Mouse (Mus musculus): ENCODE results near the gene Apoc2. TPM values are rescaled to one million over a fixed set of nuclear protein-coding genes. Genes with fewer than 3 reads are reported as not detected.

Gene Apoc2
- total and polyA plus RNA-seq, 3 experiments = not detected

GRCm38 (mm10) chr7:19629361-19629734 lies 48.4 kb downstream of the Apoc2 start, which contains the start of gene Relb (continued):
- no peak for TF ChIP-seq RAD21 (IDR thresholded peaks at IDR 0.05; ENCODE audit: low read depth, low read length)
- no peak for TF ChIP-seq ZKSCAN1 (IDR thresholded peaks at IDR 0.05; ENCODE audit: low read depth, low read length)
- TF ChIP-seq CHD2 (IDR thresholded peaks at IDR 0.05; ENCODE audit: low read length) = peak; percentile 32; the same call in 1 of the 2 replicates
- TF ChIP-seq SIN3A (IDR thresholded peaks at IDR 0.05; ENCODE audit: low read length) = peak; percentile 87
- peak; percentile 90 for TF ChIP-seq BHLHE40 (IDR thresholded peaks at IDR 0.05; ENCODE audit: borderline replicate concordance, low read depth, low read length)
- no peak for TF ChIP-seq ELF1 (IDR thresholded peaks at IDR 0.05; ENCODE audit: low read depth, low read length)
- TF ChIP-seq RCOR1 (IDR thresholded peaks at IDR 0.05; ENCODE audit: low read depth, low read length) = no peak
- 0 out of 2 replicates have a peak, but pooled peaks have one; percentile 36 for TF ChIP-seq HCFC1 (IDR thresholded peaks at IDR 0.05; ENCODE audit: low read depth, low read length)
- 0 out of 4 replicates have a peak, but pooled peaks of 1 of the 2 experiments have one; percentile 25 for TF ChIP-seq POLR2A (IDR thresholded peaks at IDR 0.05; ENCODE audit: control insufficient read depth in 1 of 2, insufficient read depth in 1 of 2, low read depth in 1 of 2, low read length in 2 of 2, poor library complexity in 1 of 2)
- TF ChIP-seq MYB (IDR thresholded peaks at IDR 0.05; ENCODE audit: low read depth, low read length) = no peak
- TF ChIP-seq USF1 (IDR thresholded peaks at IDR 0.05; ENCODE audit: low read depth, low read length) = peak; percentile 97
- no peak for TF ChIP-seq CTCF (IDR thresholded peaks at IDR 0.05 in 2 of 3, conservative IDR thresholded peaks at IDR 0.05 in 1 of 3; ENCODE audit: control insufficient read depth in 1 of 3, insufficient read depth in 1 of 3, low read depth in 2 of 3, low read length in 3 of 3, poor library complexity in 1 of 3, severe bottlenecking in 1 of 3)
- no peak for TF ChIP-seq UBTF (IDR thresholded peaks at IDR 0.05; ENCODE audit: borderline replicate concordance, insufficient read depth, low read depth, low read length)
- no peak for TF ChIP-seq ZC3H11A (IDR thresholded peaks at IDR 0.05; ENCODE audit: low read depth, low read length)
- no peak for TF ChIP-seq GABPA (IDR thresholded peaks at IDR 0.05; ENCODE audit: low read depth, low read length)
- no peak for TF ChIP-seq SMC3 (IDR thresholded peaks at IDR 0.05; ENCODE audit: low read depth, low read length)
- TF ChIP-seq MAFK (IDR thresholded peaks at IDR 0.05; ENCODE audit: borderline replicate concordance, low read depth, low read length) = no peak
- TF ChIP-seq MAX (IDR thresholded peaks at IDR 0.05; ENCODE audit: low read length) = peak; percentile 77; the same call in 1 of the 2 replicates
- TF ChIP-seq USF2 (IDR thresholded peaks at IDR 0.05; ENCODE audit: borderline replicate concordance in 1 of 2, insufficient read depth in 1 of 2, low read depth in 1 of 2, low read length in 2 of 2) = peak; percentile 51 to 88; a peak in 3 of 4 replicates
- TF ChIP-seq TAL1 (IDR thresholded peaks at IDR 0.05; ENCODE audit: low read length) = no peak
- no peak for TF ChIP-seq TBP (IDR thresholded peaks at IDR 0.05; ENCODE audit: low read depth, low read length)

DNA sequence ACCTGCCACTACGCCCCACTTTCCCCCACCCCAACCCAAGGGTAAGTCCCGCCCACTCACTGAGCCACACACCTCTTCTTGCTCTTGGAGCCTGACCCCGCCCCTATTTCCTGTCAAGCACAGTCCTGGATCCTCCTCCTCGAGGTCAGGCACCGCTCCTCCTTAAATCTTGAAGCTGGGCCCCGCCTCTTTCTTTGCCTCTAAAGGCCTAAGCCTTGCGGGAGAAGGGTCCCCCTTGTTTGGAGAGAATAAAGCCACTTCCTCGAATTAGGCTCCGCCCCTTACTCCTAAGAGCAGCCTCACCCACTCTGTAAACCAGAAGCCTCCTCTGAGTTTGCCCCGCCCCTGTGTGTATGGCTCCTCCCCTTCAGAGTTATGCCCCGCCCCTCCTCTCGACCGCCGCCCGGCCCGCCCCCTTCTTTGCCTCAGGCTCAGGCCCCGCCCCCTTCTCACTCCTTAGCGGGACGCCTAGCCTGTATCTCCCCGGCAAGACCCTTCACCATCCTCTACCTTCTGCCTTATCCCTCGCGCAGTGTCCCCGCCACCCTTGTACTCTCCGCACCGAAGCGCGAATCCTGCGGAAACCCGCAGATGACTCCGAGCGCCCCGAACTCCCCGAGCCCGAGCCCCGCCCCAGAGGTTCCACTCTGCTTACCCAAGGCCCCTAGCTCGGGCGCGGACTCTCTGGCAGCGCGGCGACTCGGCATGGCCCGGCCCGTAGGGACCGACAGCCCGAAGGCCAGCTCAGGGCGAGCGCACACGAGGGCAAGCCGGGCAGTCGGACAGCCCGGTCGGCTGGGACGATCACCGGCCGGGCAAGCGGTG lies 49.0 kb downstream of the Apoc2 start:
- H3K27ac ChIP-seq (ENCODE audit: control insufficient read depth, low read depth, low read length) = peak overlapping the region; percentile 66
- H3K79me2 ChIP-seq (ENCODE audit: control insufficient read depth, insufficient read depth, low read length, poor library complexity) = no peaks in the 10 kb centered on the region; the same call in 1 of the 2 replicates
- H3K36me3 ChIP-seq (ENCODE audit: control insufficient read depth in 1 of 2, insufficient read depth in 2 of 2, low read length in 2 of 2) = peaks cover 0 to 12% of the 10 kb centered on the region in 2 experiments; a peak in 2 of 4 replicates
- TF ChIP-seq POLR2A (IDR thresholded peaks at IDR 0.05; ENCODE audit: control insufficient read depth in 1 of 2, insufficient read depth in 1 of 2, low read depth in 1 of 2, low read length in 2 of 2, poor library complexity in 1 of 2) = peak in 1 of 2 experiments; percentile 52; a peak in 1 of 4 replicates
- TF ChIP-seq MXI1 (IDR thresholded peaks at IDR 0.05; ENCODE audit: low read depth, low read length) = peak; percentile 70
- TF ChIP-seq UBTF (IDR thresholded peaks at IDR 0.05; ENCODE audit: borderline replicate concordance, insufficient read depth, low read depth, low read length) = 0 out of 2 replicates have a peak, but pooled peaks have one; percentile 16
- TF ChIP-seq HCFC1 (IDR thresholded peaks at IDR 0.05; ENCODE audit: low read depth, low read length) = peak; percentile 32; the same call in 1 of the 2 replicates
- TF ChIP-seq ZC3H11A (IDR thresholded peaks at IDR 0.05; ENCODE audit: low read depth, low read length) = no peak
- TF ChIP-seq MAFK (IDR thresholded peaks at IDR 0.05; ENCODE audit: borderline replicate concordance, low read depth, low read length) = no peak
- TF ChIP-seq TCF12 (IDR thresholded peaks at IDR 0.05; ENCODE audit: low read depth, low read length) = peak; percentile 42; the same call in 1 of the 2 replicates
- TF ChIP-seq ELF1 (IDR thresholded peaks at IDR 0.05; ENCODE audit: low read depth, low read length) = peak; percentile 76
- H3K4me1 ChIP-seq (ENCODE audit: control insufficient read depth in 1 of 2, insufficient read depth in 2 of 2, low read length in 2 of 2) = peaks cover 4 to 15% of the 10 kb centered on the region in 2 experiments
- H3K9ac ChIP-seq (ENCODE audit: control insufficient read depth, low read depth, low read length, poor library complexity, severe bottlenecking) = peak overlapping the region; percentile 78
- H3K9me3 ChIP-seq (replicated peaks; ENCODE audit: insufficient read depth, low read length) = no peaks in the 10 kb centered on the region
- H3K27me3 ChIP-seq (ENCODE audit: control insufficient read depth in 1 of 2, insufficient read depth in 2 of 2, low read length in 2 of 2) = no peaks in the 10 kb centered on the region
- H3K4me3 ChIP-seq (ENCODE audit: control insufficient read depth in 1 of 2, insufficient read depth in 1 of 2, low read depth in 2 of 2, low read length in 2 of 2) = peak overlapping the region; percentile 77 to 97
- peak; percentile 100 for DNase-seq (ENCODE audit: low read depth, low spot score)
